Mouse (Mus musculus) lung, postnatal 0 days (tissue): ENCODE results near the gene Cracr2a.

Experiments used
- CTCF ChIP-seq: IDR thresholded peaks from 2 replicates; pipeline ENCODE4 v1.5.1; 2016; ENCODE audit warnings: antibody characterized with exemption, mild to moderate bottlenecking
- EP300 ChIP-seq: IDR thresholded peaks from 2 replicates; pipeline ENCODE4 v1.6.1; 2016; ENCODE audit warnings: antibody characterized with exemption, mild to moderate bottlenecking, control low read depth

- no peak for TF ChIP-seq CTCF
- no peak for TF ChIP-seq EP300
Measured at GRCm38 (mm10) chr6:127573779-127574463, 12.8 kb downstream of the Cracr2a start.
